Mouse (Mus musculus): ENCODE measurements around the gene Gfy.

DNA sequence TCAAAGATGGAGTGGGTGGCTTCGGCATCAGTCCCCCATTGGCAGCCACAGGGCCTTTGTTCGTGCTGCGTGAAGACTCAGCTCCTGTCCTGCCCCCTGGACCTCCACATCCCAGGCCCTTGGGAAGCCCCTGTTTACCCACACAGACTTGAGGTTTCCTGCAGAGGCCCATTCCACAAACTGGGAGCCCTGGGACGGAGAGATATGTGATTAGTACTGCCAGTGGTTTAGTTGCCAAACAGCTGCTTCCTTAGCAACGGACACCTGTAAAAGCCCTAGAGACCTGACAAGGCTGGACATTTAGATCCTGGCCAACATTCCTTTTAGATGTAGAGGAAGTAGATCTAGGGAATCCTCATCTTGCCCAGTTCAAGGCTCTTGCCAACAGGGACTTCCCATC lies 37.5 kb downstream of the Gfy start:
- no peak for TF ChIP-seq CTCF (IDR thresholded peaks at IDR 0.05; ENCODE audit: low read depth)
- no peak for TF ChIP-seq EP300 (IDR thresholded peaks at IDR 0.05; ENCODE audit: low read depth)
